Mouse (Mus musculus): ENCODE results near the gene Hist1h2af. TPM values are rescaled to one million over a fixed set of nuclear protein-coding genes. Genes with fewer than 3 reads are reported as not detected.
A peak's percentile ranks its signal among the peaks of the same experiment; 100 is the strongest.
"Not testable (repeated sequence)": the region's sequence is repeated elsewhere in the genome, so short reads cannot be mapped to it uniquely, and the experiment has no call there.

The Hist1h2af gene
- 2.7 and 3.0 TPM in 2 replicates for polyA plus RNA-seq (2015; fragmentation: Nextera tagmentation; extraction: Ambion mirVana)

- peak; percentile 20 for TF ChIP-seq CTCF (IDR thresholded peaks at IDR 0.05; ENCODE audit: low read depth)
- H3K9me3 ChIP-seq (ENCODE audit: control insufficient read depth); H3K27me3 ChIP-seq (replicated peaks; ENCODE audit: control insufficient read depth, insufficient read depth, low read length); H3K36me3 ChIP-seq (ENCODE audit: control insufficient read depth, insufficient read depth); H3K4me1 ChIP-seq (replicated peaks; ENCODE audit: control insufficient read depth, insufficient read depth, low read length): not testable (repeated sequence)
- Histone ChIP-seq H3K27ac (ENCODE audit: low read depth, low read length) (peak within 1 kb of the TSS; percentile 51), H3K9ac (ENCODE audit: low read depth, low read length) (peak within 1 kb of the TSS; percentile 43; the same call in 1 of the 2 replicates), H3K4me2 (replicated peaks; ENCODE audit: low read depth) (peak within 1 kb of the TSS; percentile 82), H3K4me3 (ENCODE audit: low read depth, low read length) (peak within 1 kb of the TSS; percentile 45)
- ATAC-seq: 0 out of 2 replicates have a peak, but pooled peaks have one; percentile 22
- WGBS: under 1% methylated on average over 25 of the region's 53 CpGs
Observed at GRCm38 (mm10) chr13:23533560-23534367, at the start of gene Hist1h2af. Hist1h2af (plus strand) TSS chr13:23533906.

- no peak for ATAC-seq
- Histone ChIP-seq H3K27ac (ENCODE audit: low read depth, low read length) (no peak overlapping the region), H3K4me3 (ENCODE audit: low read depth, low read length) (no peak overlapping the region), H3K27me3 (replicated peaks; ENCODE audit: control insufficient read depth, insufficient read depth, low read length) (no peaks in the 10 kb centered on the region), H3K9ac (ENCODE audit: low read depth, low read length) (no peak overlapping the region), H3K4me2 (replicated peaks; ENCODE audit: low read depth) (no peak overlapping the region), H3K9me3 (ENCODE audit: control insufficient read depth) (no peaks in the 10 kb centered on the region), H3K36me3 (ENCODE audit: control insufficient read depth, insufficient read depth) (no peaks in the 10 kb centered on the region), H3K4me1 (replicated peaks; ENCODE audit: control insufficient read depth, insufficient read depth, low read length) (no peaks in the 10 kb centered on the region)
- TF ChIP-seq CTCF (IDR thresholded peaks at IDR 0.05; ENCODE audit: low read depth): no peak
- WGBS: 42% methylated on average over 5 of the region's 5 CpGs
Observed at GRCm38 (mm10) chr13:23485271-23485670, 48.4 kb upstream of the Hist1h2af start.

- Histone ChIP-seq H3K36me3 (ENCODE audit: control insufficient read depth, insufficient read depth) (no peaks in the 10 kb centered on the region), H3K27me3 (replicated peaks; ENCODE audit: control insufficient read depth, insufficient read depth, low read length) (no peaks in the 10 kb centered on the region), H3K4me3 (ENCODE audit: low read depth, low read length) (peak within 1 kb of the TSS; percentile 22), H3K9me3 (ENCODE audit: control insufficient read depth) (no peaks in the 10 kb centered on the region), H3K27ac (ENCODE audit: low read depth, low read length) (no peak within 1 kb of the TSS), H3K4me1 (replicated peaks; ENCODE audit: control insufficient read depth, insufficient read depth, low read length) (no peaks in the 10 kb centered on the region), H3K4me2 (replicated peaks; ENCODE audit: low read depth) (peak within 1 kb of the TSS; percentile 58), H3K9ac (ENCODE audit: low read depth, low read length) (no peak within 1 kb of the TSS)
- no peak for TF ChIP-seq CTCF (IDR thresholded peaks at IDR 0.05; ENCODE audit: low read depth)
- peak; percentile 91 for ATAC-seq
- 6% methylated on average over 13 of the region's 14 CpGs for WGBS
Observed at GRCm38 (mm10) chr13:23488400-23489322, 45.0 kb upstream of the Hist1h2af start, which contains the start of gene Btn2a2. Btn2a2 (minus strand) TSS chr13:23488857.

- Histone ChIP-seq H3K9ac (ENCODE audit: low read depth, low read length) (no peak overlapping the region), H3K27me3 (replicated peaks; ENCODE audit: control insufficient read depth, insufficient read depth, low read length) (no peaks in the 10 kb centered on the region), H3K9me3 (ENCODE audit: control insufficient read depth) (no peaks in the 10 kb centered on the region), H3K36me3 (ENCODE audit: control insufficient read depth, insufficient read depth) (no peaks in the 10 kb centered on the region), H3K4me3 (ENCODE audit: low read depth, low read length) (no peak overlapping the region), H3K4me2 (replicated peaks; ENCODE audit: low read depth) (no peak overlapping the region), H3K27ac (ENCODE audit: low read depth, low read length) (no peak overlapping the region), H3K4me1 (replicated peaks; ENCODE audit: control insufficient read depth, insufficient read depth, low read length) (no peaks in the 10 kb centered on the region)
- no peak for ATAC-seq
- 58% methylated on average over 1 of the region's 1 CpGs for WGBS
- TF ChIP-seq CTCF (IDR thresholded peaks at IDR 0.05; ENCODE audit: low read depth): no peak
Observed at GRCm38 (mm10) chr13:23490863-23491262, 42.8 kb upstream of the Hist1h2af start.

GRCm38 (mm10) chr13:23491263-23491662, 42.4 kb upstream of the Hist1h2af start:
- Histone ChIP-seq H3K36me3 (ENCODE audit: control insufficient read depth, insufficient read depth) (no peaks in the 10 kb centered on the region), H3K4me3 (ENCODE audit: low read depth, low read length) (no peak overlapping the region), H3K4me2 (replicated peaks; ENCODE audit: low read depth) (no peak overlapping the region), H3K9ac (ENCODE audit: low read depth, low read length) (no peak overlapping the region), H3K4me1 (replicated peaks; ENCODE audit: control insufficient read depth, insufficient read depth, low read length) (no peaks in the 10 kb centered on the region), H3K27me3 (replicated peaks; ENCODE audit: control insufficient read depth, insufficient read depth, low read length) (no peaks in the 10 kb centered on the region), H3K9me3 (ENCODE audit: control insufficient read depth) (no peaks in the 10 kb centered on the region), H3K27ac (ENCODE audit: low read depth, low read length) (no peak overlapping the region)
- ATAC-seq: no peak
- no peak for TF ChIP-seq CTCF (IDR thresholded peaks at IDR 0.05; ENCODE audit: low read depth)
- 24% methylated on average over 1 of the region's 1 CpGs for WGBS

- H3K9me3 ChIP-seq (ENCODE audit: control insufficient read depth): no peaks in the 10 kb centered on the region
- H3K4me1 ChIP-seq (replicated peaks; ENCODE audit: control insufficient read depth, insufficient read depth, low read length): no peaks in the 10 kb centered on the region
- peak overlapping the region; percentile 20; the same call in 1 of the 2 replicates for H3K4me3 ChIP-seq (ENCODE audit: low read depth, low read length)
- no peak for ATAC-seq
- no peak for TF ChIP-seq CTCF (IDR thresholded peaks at IDR 0.05; ENCODE audit: low read depth)
- H3K36me3 ChIP-seq (ENCODE audit: control insufficient read depth, insufficient read depth): no peaks in the 10 kb centered on the region
- H3K27me3 ChIP-seq (replicated peaks; ENCODE audit: control insufficient read depth, insufficient read depth, low read length): no peaks in the 10 kb centered on the region
- no peak overlapping the region for H3K9ac ChIP-seq (ENCODE audit: low read depth, low read length)
- H3K4me2 ChIP-seq (replicated peaks; ENCODE audit: low read depth): peak overlapping the region; percentile 55
- no peak overlapping the region for H3K27ac ChIP-seq (ENCODE audit: low read depth, low read length)
- 23% methylated on average over 14 of the region's 14 CpGs for WGBS
Observed at GRCm38 (mm10) chr13:23491990-23492389, 41.7 kb upstream of the Hist1h2af start.
